Mouse (Mus musculus) bone marrow, adult 2 months (tissue): ENCODE measurements around the gene Prpf31. TPM values are rescaled to one million over a fixed set of nuclear protein-coding genes. Genes with fewer than 3 reads are reported as not detected.

Experiments used
- H3K27ac ChIP-seq: fragments of 200-500 bp; 2 replicates; pipeline ENCODE4 v1.5.1; 2012; ENCODE audit warnings: low read depth, mild to moderate bottlenecking, control low read depth, inconsistent platforms, low read length; ENCODE audit not compliant: control insufficient read depth, poor library complexity, insufficient read depth
- H3K4me1 ChIP-seq: fragments of 200-500 bp; 2 replicates; pipeline ENCODE4 v1.6.1; 2011; ENCODE audit warnings: low read length; ENCODE audit not compliant: control insufficient read depth, insufficient read depth
- H3K4me3 ChIP-seq: fragments of 200-500 bp; replicated peaks from 2 replicates; pipeline ENCODE3; 2011; ENCODE audit warnings: mild to moderate bottlenecking, low read depth, low read length, control low read depth; ENCODE audit not compliant: control insufficient read depth
- CTCF ChIP-seq: fragments of 200-500 bp; IDR thresholded peaks from 2 replicates; pipeline ENCODE4 v1.5.1; 2011; ENCODE audit warnings: low read length, control low read depth; ENCODE audit not compliant: control insufficient read depth, insufficient read depth
- POLR2A ChIP-seq: fragments of 200-500 bp; IDR thresholded peaks from 2 replicates; pipeline ENCODE4 v1.6.1; 2011; ENCODE audit warnings: low read depth, mild to moderate bottlenecking, control low read depth, low read length, borderline replicate concordance; ENCODE audit not compliant: control insufficient read depth
- WGBS: fragments of 180-500 bp; shearing (Covaris S2); methylation state at CpG from one replicate; pipeline ENCODE4 v1.1.7; 2018; 5-methylcytosine and 5-hydroxymethylcytosine counted together
- polyA plus RNA-seq: library from polyadenylated mRNA; stranded (reverse); fragments of >200 nt; gene quantifications from 2 replicates; pipeline ENCODE4 v1.2.4, GENCODE M21; 2011; ENCODE audit warnings: low replicate concordance; ENCODE audit not compliant: missing spikeins, insufficient read depth, insufficient read length

The Prpf31 gene
- polyA plus RNA-seq, 1 experiment: 45.2 TPM

GRCm38 (mm10) chr7:3665215-3666114, 35.7 kb downstream of the Prpf31 start, which contains the start of gene Leng1:
TSS of gene Leng1 (minus strand) at chr7:3665840.
- peaks cover 3% of the 10 kb centered on the region; the same call in 1 of the 2 replicates for H3K4me1 ChIP-seq
- 2% methylated on average over 45 of the region's 45 CpGs for WGBS
- peak within 1 kb of the TSS; percentile 80 for H3K27ac ChIP-seq
- TF ChIP-seq CTCF (no peak), POLR2A (peak; percentile 84)
- peak within 1 kb of the TSS; percentile 86 for H3K4me3 ChIP-seq

- Histone ChIP-seq H3K4me1 (peaks cover 3% of the 10 kb centered on the region; the same call in 1 of the 2 replicates), H3K4me3 (no peak overlapping the region), H3K27ac (no peak overlapping the region)
- WGBS: 36% methylated on average over 14 of the region's 14 CpGs
- TF ChIP-seq CTCF (no peak), POLR2A (no peak)
Measured at GRCm38 (mm10) chr7:3666921-3667391, 37.2 kb downstream of the Prpf31 start.

GRCm38 (mm10) chr7:3674507-3675227, 44.9 kb downstream of the Prpf31 start:
- WGBS: 60% methylated on average over 10 of the region's 10 CpGs
- H3K4me1 ChIP-seq: no peaks in the 10 kb centered on the region; the same call in 1 of the 2 replicates

GRCm38 (mm10) chr7:3675228-3675548, 45.4 kb downstream of the Prpf31 start:
- 67% methylated on average over 3 of the region's 3 CpGs for WGBS

More at GRCm38 (mm10) chr7:3674507-3675227, 44.9 kb downstream of the Prpf31 start:
- Histone ChIP-seq H3K4me3 (no peak overlapping the region), H3K27ac (no peak overlapping the region)
- TF ChIP-seq CTCF (peak; percentile 98), POLR2A (no peak)

GRCm38 (mm10) chr7:3676371-3676770, 46.6 kb downstream of the Prpf31 start:
- Histone ChIP-seq H3K27ac (no peak overlapping the region), H3K4me3 (no peak overlapping the region), H3K4me1 (no peaks in the 10 kb centered on the region; the same call in 1 of the 2 replicates)
- WGBS: 87% methylated on average over 12 of the region's 12 CpGs
- TF ChIP-seq POLR2A (no peak), CTCF (no peak)

More at GRCm38 (mm10) chr7:3675228-3675548, 45.4 kb downstream of the Prpf31 start:
- no peaks in the 10 kb centered on the region; the same call in 1 of the 2 replicates for H3K4me1 ChIP-seq
- TF ChIP-seq CTCF: no peak
- no peak overlapping the region for H3K27ac ChIP-seq
- H3K4me3 ChIP-seq: no peak overlapping the region

- Histone ChIP-seq H3K4me1 (no peaks in the 10 kb centered on the region; the same call in 1 of the 2 replicates), H3K27ac (no peak within 1 kb of the TSS), H3K4me3 (no peak within 1 kb of the TSS)
- WGBS: 80% methylated on average over 9 of the region's 9 CpGs
- no peak for TF ChIP-seq CTCF
- TF ChIP-seq POLR2A: no peak
Measured at GRCm38 (mm10) chr7:3677342-3677741, 47.6 kb downstream of the Prpf31 start, which contains the start of gene Tmc4. TSS of gene Tmc4 (minus strand) at chr7:3677553.

GRCm38 (mm10) chr7:3683908-3684550, 54.2 kb downstream of the Prpf31 start:
- TF ChIP-seq CTCF (no peak), POLR2A (no peak)
- WGBS: 87% methylated on average over 10 of the region's 10 CpGs
- Histone ChIP-seq H3K4me1 (no peaks in the 10 kb centered on the region), H3K27ac (no peak overlapping the region), H3K4me3 (no peak overlapping the region)

GRCm38 (mm10) chr7:3684698-3685097, 54.9 kb downstream of the Prpf31 start:
- WGBS: 89% methylated on average over 8 of the region's 8 CpGs
- no peak overlapping the region for H3K27ac ChIP-seq
- TF ChIP-seq CTCF: no peak
- no peak for TF ChIP-seq POLR2A
- no peaks in the 10 kb centered on the region for H3K4me1 ChIP-seq
- no peak overlapping the region for H3K4me3 ChIP-seq
